Mouse (Mus musculus): ENCODE measurements around the gene Gm3278. TPM values are rescaled to one million over a fixed set of nuclear protein-coding genes. Genes with fewer than 3 reads are reported as not detected.
"Not testable (repeated sequence)": the region's sequence is repeated elsewhere in the genome, so short reads cannot be mapped to it uniquely, and the experiment has no call there.

Gm3278 gene
- total RNA-seq (2021) = not detected
- long read RNA-seq, experiment 1 = 0 reads
- long read RNA-seq, experiment 2 = 0 reads

GRCm38 (mm10) chr14:4892116-4892515 is at the start of gene Gm3278:
TSS of gene Gm3278 (plus strand) at chr14:4892416.
- not testable (repeated sequence) for DNase-seq (ENCODE audit: low spot score in 2 of 2)

- DNase-seq (ENCODE audit: low spot score in 2 of 2) = peak in 1 of 2 experiments; percentile 1
Measured at GRCm38 (mm10) chr14:4855299-4855980, 36.8 kb upstream of the Gm3278 start, which contains the start of gene Gm3264. TSS of gene Gm3264 (plus strand) at chr14:4855576.

Other genes with a start within 250 kb of the Gm3278 start
- gene Gm3239, start 228.2 kb upstream of the Gm3278 start, total RNA-seq (2021) = not detected
- not detected for gene Gm7876, start 183.2 kb upstream of the Gm3278 start, total RNA-seq (2021)
- not detected for gene Gm3252, start 165.6 kb upstream of the Gm3278 start, total RNA-seq (2021)
- not detected for gene Gm9602, start 116.1 kb upstream of the Gm3278 start, total RNA-seq (2021)
- gene Gm3269, start 54.3 kb upstream of the Gm3278 start, total RNA-seq (2021) = not detected
- gene Gm3264, start 36.8 kb upstream of the Gm3278 start, total RNA-seq (2021) = not detected
- not detected for gene Gm8297, start 91.5 kb downstream of the Gm3278 start, total RNA-seq (2021)
- gene Gm3298, start 123.5 kb downstream of the Gm3278 start, total RNA-seq (2021) = not detected
- gene 4930555G01Rik, start 158.2 kb downstream of the Gm3278 start, total RNA-seq (2021) = not detected
- not detected for gene Gm8281, start 178.6 kb downstream of the Gm3278 start, total RNA-seq (2021)
- not detected for gene Gm8279, start 239.1 kb downstream of the Gm3278 start, total RNA-seq (2021)

Data from adrenal gland, adult 18-20 months (tissue).